Mouse (Mus musculus) B cell, adult 62 days (primary cell): ENCODE results near the gene Gadl1. TPM values are rescaled to one million over a fixed set of nuclear protein-coding genes. Genes with fewer than 3 reads are reported as not detected.

Experiments
- total RNA-seq: library from RNA; stranded (reverse); gene quantifications from 4 replicates; pipeline ENCODE4 v1.2.4, GENCODE M21; 2023

The Gadl1 gene
- not detected in 4 replicates for total RNA-seq

DNA sequence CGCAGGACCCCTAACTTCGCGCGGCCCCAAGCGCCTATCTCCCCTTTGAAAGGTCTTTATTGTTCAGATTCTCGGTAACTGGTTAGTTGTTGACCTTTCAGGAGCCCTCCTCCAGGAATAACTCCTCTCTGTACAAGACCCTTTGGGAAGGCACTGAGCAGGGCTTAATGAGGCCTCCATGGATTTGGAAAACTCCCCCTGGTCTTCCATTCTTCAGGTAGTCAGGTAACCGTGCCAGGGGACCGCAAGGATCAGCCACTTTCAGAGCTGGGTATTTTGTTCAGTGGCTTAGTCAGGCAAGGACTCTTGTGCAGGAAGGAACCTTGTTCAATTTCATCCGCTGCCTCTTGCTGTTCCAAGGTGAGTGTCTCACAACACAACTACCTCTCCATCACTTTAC, at the start of gene Gadl1:
Gene Gadl1, plus strand, starts transcription at position 301 of the 400 bp plus-strand sequence.

